Mouse (Mus musculus) gastrocnemius, adult 18-20 months (tissue): ENCODE results near the gene Olfr456. TPM values are rescaled to one million over a fixed set of nuclear protein-coding genes. Genes with fewer than 3 reads are reported as not detected.
"Not testable (repeated sequence)": the region's sequence is repeated elsewhere in the genome, so short reads cannot be mapped to it uniquely, and the experiment has no call there.

ENCODE experiments used
- DNase-seq: peaks from one replicate; pipeline ENCODE4 v3.0.0; 2021; ENCODE audit warnings: low spot score
- long read RNA-seq, 2 experiments: library from polyadenylated mRNA; stranded (forward); transcript quantifications; one replicate each; pipeline ENCODE4 v2.0.0; 2021
- total RNA-seq, 2 experiments: library from RNA; stranded (reverse); gene quantifications; 2 replicates each; pipeline ENCODE4 v1.2.3; 2021

Olfr456 gene
- total RNA-seq = not detected
- long read RNA-seq, experiment 1 = 0 reads
- long read RNA-seq, experiment 2 = 0 reads

DNA sequence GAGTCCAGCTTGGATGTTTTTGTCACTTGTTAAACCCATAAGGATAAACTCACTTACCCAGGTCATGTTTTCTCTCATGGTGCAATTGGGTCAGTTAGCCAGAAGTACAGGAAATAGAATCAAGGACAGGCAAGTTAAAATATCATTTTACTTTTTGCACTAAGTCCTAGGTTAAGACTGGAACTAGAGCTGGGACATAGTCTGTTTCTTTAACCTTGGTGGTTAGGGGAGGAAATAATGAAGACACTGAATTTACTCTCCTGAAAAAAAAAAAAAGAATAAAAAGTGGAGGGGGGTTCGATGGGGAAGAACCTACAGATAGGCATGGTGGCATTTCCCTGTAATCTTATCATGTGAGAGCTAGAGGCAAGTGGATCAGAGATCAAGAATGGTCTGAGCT is at the start of gene Olfr456:
Gene Olfr456, minus strand, starts transcription at position 101 of the 400 bp plus-strand sequence.
- no peak for DNase-seq

DNA sequence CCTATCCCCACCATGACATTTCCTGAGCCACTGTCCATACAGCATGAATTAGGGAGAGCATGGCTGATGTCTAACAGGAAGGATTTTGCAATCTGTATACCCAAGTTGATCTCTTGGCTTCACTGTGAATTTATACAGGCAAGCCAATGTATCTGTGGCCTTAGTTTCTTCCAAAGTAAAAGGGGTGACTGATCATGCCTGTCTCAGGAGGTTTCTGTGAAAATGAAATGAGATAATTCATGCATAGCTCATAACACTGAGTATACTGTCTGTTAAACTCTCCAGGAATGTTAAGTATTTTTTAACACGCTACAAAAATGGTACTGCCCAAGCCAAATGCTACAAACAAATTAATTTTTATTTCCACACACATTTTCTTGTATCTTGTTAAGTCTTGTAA is 26.4 kb upstream of the Olfr456 start:
- DNase-seq = no peak

DNA sequence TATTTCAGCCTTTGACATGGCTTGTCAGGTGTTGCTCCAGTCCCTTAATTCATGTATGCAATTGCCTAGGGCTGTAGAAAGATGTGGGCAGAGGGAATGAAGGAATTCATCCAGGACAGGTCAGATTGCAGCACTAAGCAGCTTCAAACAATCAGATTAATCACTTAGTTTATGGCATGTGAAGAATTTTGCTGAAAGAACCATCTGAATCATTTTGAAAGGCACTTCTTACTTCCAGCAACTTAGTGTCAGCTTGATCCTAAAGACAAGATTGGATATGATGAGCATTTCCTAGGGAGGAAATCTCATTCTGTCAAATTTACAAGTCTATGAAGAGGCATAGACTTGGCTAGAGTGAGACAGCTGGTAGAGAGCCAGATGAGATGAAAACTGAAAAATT is 22.3 kb upstream of the Olfr456 start:
- DNase-seq = no peak

DNA sequence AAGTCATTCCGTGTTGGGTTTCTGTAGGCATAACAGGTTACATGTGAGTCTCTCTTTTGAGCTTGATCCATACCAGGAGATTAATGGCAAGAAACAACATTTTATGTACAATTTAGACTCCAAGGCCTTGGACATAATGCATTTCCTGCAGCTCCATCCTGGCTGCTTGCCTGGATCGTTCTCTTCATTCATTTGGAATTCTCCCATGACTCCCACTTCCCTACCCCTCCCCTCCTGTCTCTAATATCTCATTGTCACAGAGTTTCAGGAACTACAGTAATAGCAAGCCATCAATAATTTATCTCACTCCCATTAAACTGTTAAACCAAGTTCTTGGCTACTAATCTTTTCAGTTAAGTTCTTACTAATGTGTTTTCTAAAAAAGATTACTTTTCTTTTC is 16.5 kb upstream of the Olfr456 start:
- DNase-seq = no peak

DNA sequence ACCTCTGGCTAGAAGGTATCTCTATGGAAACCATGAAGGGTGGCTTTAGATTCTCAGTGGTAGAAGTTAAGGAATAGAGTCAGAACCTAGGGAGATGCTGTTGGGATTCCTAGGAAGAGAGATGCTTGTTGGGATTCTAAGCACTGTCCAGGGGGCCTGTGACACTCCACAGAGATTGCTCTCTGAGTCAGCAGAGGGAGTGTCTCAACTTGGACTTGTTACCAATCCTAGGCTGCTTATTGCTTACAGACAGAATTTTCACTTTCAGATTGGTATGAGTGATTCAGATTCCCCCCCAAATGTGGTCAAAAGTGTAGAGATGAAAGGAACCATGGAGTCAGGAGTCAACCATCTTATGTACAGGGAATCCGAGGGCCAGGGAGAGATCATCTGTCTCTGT is 2.7 kb upstream of the Olfr456 start:
- no peak for DNase-seq

DNA sequence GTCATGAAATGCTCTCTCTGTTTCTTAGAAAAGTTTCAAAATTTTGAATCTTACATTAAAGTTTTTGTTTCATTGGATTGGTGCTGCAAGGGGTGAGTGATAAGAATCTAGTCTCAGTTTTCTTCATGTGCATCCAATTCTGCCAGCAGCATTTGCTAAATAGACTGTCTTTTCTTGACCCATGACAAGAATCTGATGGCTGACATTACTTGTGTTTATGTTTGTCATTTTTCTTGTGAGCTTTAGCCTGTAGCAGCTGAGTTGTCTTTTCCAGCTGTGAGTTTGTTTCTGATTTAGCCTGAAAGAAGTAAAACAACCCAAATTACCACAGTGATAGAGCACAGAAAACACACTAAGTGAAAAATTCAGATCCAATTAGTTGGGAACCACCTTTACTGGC is 2.4 kb downstream of the Olfr456 start:
- DNase-seq = no peak

DNA sequence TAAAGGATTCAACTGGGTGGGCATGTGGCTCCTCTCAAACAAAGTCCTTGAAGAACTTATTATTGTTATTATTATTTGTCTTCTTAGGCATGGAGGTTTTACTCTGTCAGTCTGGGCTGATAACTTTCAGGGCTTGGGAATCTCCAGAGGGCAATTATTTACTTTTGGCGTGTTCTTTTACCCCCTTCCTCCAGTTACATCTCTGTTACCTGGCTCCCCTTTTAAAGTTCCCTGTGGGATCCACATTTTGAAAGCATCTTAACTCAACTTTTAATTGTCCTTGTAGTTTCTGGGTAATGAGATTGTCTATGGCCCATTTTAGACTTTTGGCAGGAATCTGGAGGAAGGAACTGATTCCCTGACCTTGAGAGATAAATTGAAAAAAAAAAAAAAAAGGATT is 10.8 kb downstream of the Olfr456 start, which contains the start of gene Olfr457:
Gene Olfr457, minus strand, starts transcription at position 101 of the 400 bp plus-strand sequence.
- no peak for DNase-seq

DNA sequence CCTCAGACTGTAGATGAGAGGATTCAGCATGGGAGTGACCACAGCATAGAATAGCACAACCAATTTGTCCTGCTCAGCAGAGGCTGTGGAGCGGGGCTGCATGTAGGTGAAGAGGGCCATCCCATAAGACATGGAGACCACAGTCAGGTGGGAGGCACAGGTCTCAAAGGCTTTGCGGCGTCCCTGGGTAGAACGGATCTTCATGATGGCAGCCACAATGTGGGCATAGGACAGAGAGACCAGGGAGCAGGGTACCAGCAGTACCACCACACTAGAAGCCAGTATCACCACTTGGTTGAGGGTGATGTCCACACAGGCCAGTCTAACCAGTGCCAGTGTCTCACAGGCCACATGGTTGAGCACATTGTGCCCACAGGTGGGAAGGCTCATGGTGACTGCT is 15.7 kb downstream of the Olfr456 start:
- DNase-seq = not testable (repeated sequence)

DNA sequence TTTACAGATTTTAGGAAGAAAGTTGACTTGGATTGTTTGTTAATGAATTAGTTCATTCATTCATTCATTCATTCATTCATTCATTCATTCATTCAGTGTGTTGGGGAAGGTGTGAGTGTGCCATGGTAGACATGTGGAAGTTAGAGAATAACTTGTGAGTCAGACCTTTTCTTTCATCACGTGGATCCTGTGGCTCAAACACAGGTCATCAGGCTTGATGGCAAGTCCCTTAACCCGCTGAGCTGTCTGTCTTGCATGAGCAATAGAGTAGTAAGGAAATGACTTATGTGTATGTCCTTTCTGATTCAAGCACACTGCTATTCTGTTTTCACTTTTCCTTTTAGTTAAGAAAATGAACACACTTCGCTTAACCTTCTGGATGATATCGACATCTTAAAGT is 16.5 kb downstream of the Olfr456 start:
- no peak for DNase-seq

DNA sequence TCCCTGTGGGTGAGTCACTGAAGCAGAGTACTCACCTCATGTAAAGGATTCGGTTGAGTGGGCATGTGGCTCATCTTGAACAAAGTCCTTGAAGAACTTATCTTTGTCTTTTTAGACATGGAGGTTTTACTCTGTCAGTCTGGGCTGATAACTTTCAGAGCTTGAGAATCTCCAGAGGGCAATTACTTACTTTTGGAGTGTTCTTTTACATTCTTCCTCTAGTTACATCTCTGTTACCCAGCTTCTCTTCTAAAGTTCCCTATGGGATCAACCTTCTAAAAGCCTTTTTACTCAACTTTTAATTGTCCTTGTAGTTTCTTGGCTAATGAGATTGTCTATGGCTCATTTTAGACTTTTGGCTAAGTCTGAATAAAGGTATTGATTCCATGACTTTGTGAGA is 21.9 kb downstream of the Olfr456 start, which contains the start of gene Olfr458:
Gene Olfr458, minus strand, starts transcription at position 101 of the 400 bp plus-strand sequence.
- no peak for DNase-seq

DNA sequence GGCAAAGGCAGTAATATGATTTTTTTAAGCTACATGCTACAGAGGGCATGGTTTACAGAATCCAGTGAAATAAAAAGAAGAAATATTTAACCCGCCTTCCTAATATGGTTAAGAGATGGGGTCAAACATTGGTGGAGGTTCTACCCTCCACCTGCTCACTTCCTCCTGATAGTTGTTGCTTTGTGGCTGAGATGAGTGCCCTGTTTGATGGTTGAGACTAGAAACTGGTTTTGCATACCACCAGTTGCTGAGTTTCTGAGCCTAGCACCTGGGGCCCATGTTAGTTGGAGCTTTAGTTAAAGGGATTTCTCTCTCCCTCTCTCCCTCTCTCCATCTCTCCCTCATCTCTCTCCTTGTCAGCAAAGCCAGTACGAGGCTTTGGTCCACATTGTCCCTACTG is 39.6 kb downstream of the Olfr456 start:
- DNase-seq = no peak

DNA sequence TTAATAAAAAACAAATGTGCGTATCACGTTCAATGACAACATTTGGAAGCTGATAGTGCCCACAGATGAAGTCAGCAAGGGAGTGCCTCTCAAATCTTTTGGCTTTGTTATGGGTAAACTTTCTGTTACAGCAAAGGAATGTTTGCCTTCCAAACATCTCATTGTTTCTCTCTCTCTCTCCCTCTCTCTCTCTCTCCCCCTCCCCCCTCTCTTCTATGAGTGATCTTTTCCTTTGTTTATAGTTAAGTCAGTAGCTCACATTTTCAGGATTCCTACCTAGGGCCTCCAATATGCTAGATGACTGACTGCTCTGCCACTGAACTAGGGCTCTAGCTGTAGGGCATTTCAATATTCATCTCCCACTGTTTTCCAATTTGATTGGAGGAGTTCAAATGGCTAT is 42.5 kb downstream of the Olfr456 start:
- no peak for DNase-seq

DNA sequence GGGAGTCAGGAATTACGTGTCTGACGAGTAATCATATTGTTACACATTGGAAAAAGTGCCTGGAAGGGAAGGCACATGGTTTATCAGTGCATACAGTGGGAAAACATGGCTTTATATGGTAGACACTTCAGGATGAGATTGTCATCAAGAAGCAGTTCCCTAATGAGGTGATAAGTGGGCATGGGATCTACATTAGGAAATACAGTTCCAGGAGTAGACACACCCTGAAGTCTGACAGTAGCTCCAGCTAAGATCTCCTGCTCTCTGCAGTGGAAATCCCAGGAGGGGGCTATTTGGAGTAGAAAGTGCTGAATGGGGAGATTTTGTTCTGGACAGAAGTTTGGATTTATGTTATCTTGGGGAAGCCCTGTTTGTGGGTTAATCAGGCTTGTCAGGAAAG is 45.6 kb downstream of the Olfr456 start:
- no peak for DNase-seq

Other genes starting within 250 kb of the Olfr456 start
- 10 to 100 TPM; 45.4 to 57.2 TPM for gene Gstk1, start 241.3 kb downstream of the Olfr456 start, total RNA-seq
- gene Tmem139, start 225.2 kb downstream of the Olfr456 start, total RNA-seq = under 1 TPM; 0.19 to 0.27 TPM
- gene Casp2, start 222.2 kb downstream of the Olfr456 start, total RNA-seq = 1 to 10 TPM; 3.7 to 4.1 TPM
- 100 to 1,000 TPM; 153 TPM for gene Clcn1, start 200.5 kb downstream of the Olfr456 start, total RNA-seq
- under 1 TPM; 0.21 to 0.30 TPM for gene Fam131b, start 162.6 kb downstream of the Olfr456 start, total RNA-seq
- gene Zyx, start 137.6 kb downstream of the Olfr456 start, total RNA-seq = 10 to 100 TPM; 20.2 to 25.5 TPM
- under 1 TPM; 0.07 to 0.23 TPM for gene Epha1, start 113.9 kb downstream of the Olfr456 start, total RNA-seq
- gene Tas2r143, start 87.0 kb downstream of the Olfr456 start, total RNA-seq = not detected
- not detected for gene Tas2r135, start 81.8 kb downstream of the Olfr456 start, total RNA-seq
- gene Tas2r126, start 52.7 kb downstream of the Olfr456 start, total RNA-seq = not detected
- gene Olfr458, start 22.0 kb downstream of the Olfr456 start, total RNA-seq = not detected
- gene Olfr457, start 10.9 kb downstream of the Olfr456 start, total RNA-seq = not detected
- gene Olfr455, start 60.4 kb upstream of the Olfr456 start, total RNA-seq = not detected
- not detected for gene Tcaf3, start 110.5 kb upstream of the Olfr456 start, total RNA-seq
- 1 to 10 TPM; 1.7 to 2.0 TPM for gene Tcaf2, start 158.0 kb upstream of the Olfr456 start, total RNA-seq
- 1 to 10 TPM; 4.7 to 4.9 TPM for gene Tcaf1, start 222.9 kb upstream of the Olfr456 start, total RNA-seq